Mouse (Mus musculus) lung, adult 2 months (tissue): Measurements from ENCODE around the gene Gtf2i.

ENCODE experiments used
- CTCF ChIP-seq: fragments of 200-500 bp; IDR thresholded peaks from 2 replicates; pipeline ENCODE4 v1.5.1; 2011; ENCODE audit warnings: mild to moderate bottlenecking, low read length, control low read depth; ENCODE audit not compliant: insufficient read depth
- POLR2A ChIP-seq: fragments of 200-500 bp; IDR thresholded peaks from 2 replicates; pipeline ENCODE4 v1.6.1; 2011; ENCODE audit warnings: low read depth, mild to moderate bottlenecking, control low read depth, low read length, borderline replicate concordance; ENCODE audit errors: extremely low read depth

DNA sequence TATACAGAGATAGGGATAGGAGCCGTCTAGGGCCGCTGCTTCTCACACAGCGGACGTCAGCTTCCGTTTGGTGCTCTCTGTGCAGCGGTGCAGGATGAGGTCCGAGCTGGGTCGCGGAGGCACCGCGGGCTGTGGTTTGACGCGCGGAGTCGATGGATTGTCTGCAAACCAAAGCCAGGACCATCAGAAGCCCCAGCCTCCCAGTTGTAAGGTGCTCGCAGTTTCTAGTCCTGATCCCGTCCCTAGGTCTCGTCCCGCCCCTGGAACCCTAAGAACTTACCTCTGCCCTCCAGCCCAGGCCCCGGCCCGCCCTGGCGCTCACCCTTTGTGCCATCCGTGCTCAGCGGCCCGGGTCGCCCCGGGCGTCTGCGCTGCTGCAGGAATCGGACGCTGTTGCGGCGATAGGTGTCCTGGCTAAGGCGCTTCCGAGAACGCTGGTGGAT lies 92.8 kb downstream of the Gtf2i start:
- TF ChIP-seq POLR2A (no peak), CTCF (no peak)
